Mouse (Mus musculus) forebrain, embryonic 16.5 days (tissue): Measurements from ENCODE around the gene Spo11. TPM values are rescaled to one million over a fixed set of nuclear protein-coding genes. Genes with fewer than 3 reads are reported as not detected.

Experiments used
- ATAC-seq: fragments of 200-750 bp; cut with Nextera tagmentation; 2 replicates; pipeline ENCODE4 v1.8.0; 2017; ENCODE audit warnings: mild to moderate bottlenecking, moderate library complexity
- H3K27ac ChIP-seq: fragments of 300-500 bp; sonication (generic); 2 replicates; pipeline ENCODE4 v1.5.1; 2014; ENCODE audit warnings: low read length, control low read depth
- H3K27me3 ChIP-seq: fragments of 300-500 bp; sonication (generic); replicated peaks from 2 replicates; pipeline ENCODE4 v1.6.1; 2014; ENCODE audit warnings: low read length; ENCODE audit not compliant: control insufficient read depth, insufficient read depth
- H3K36me3 ChIP-seq: fragments of 300-500 bp; sonication (generic); 2 replicates; pipeline ENCODE4 v1.6.1; 2014; ENCODE audit not compliant: control insufficient read depth, insufficient read depth
- H3K4me1 ChIP-seq: fragments of 300-500 bp; sonication (generic); replicated peaks from 2 replicates; pipeline ENCODE4 v1.6.1; 2014; ENCODE audit warnings: low read length; ENCODE audit not compliant: control insufficient read depth, insufficient read depth
- H3K4me2 ChIP-seq: fragments of 300-500 bp; sonication (generic); 2 replicates; pipeline ENCODE4 v1.6.1; 2014; ENCODE audit warnings: mild to moderate bottlenecking, low read length, control low read depth
- H3K4me3 ChIP-seq: fragments of 300-500 bp; sonication (generic); replicated peaks from 2 replicates; pipeline ENCODE4 v1.5.1; 2014; ENCODE audit warnings: mild to moderate bottlenecking, low read length, control low read depth
- H3K9ac ChIP-seq: fragments of 300-500 bp; sonication (generic); replicated peaks from 2 replicates; pipeline ENCODE4 v1.6.1; 2014; ENCODE audit warnings: low read depth, low read length, control low read depth
- H3K9me3 ChIP-seq: fragments of 300-500 bp; sonication (generic); 2 replicates; pipeline ENCODE4 v1.6.1; 2016; ENCODE audit warnings: low read length; ENCODE audit not compliant: control insufficient read depth
- WGBS: fragments of 180-500 bp; shearing (Covaris S2); extraction: QIAGEN DNeasy Blood & Tissue Kit; methylation state at CpG from one replicate; pipeline ENCODE4 v1.1.7; 2014; 5-methylcytosine and 5-hydroxymethylcytosine counted together
- polyA plus RNA-seq: library from polyadenylated mRNA; unstranded; fragments of >200 nt; fragmentation: Nextera tagmentation; extraction: Ambion mirVana; gene quantifications from 2 replicates; pipeline ENCODE4 v1.2.1, GENCODE M21; 2015

Gene Spo11
- polyA plus RNA-seq, 1 experiment from 2014 or later, result 0.75 TPM

- H3K27me3 ChIP-seq, result no peaks in the 10 kb centered on the region
- H3K4me2 ChIP-seq, result no peak overlapping the region
- no peak overlapping the region for H3K4me3 ChIP-seq
- 76% methylated on average over 2 of the region's 2 CpGs for WGBS
- H3K4me1 ChIP-seq, result peaks cover 7% of the 10 kb centered on the region; the same call in 1 of the 2 replicates
- H3K27ac ChIP-seq, result no peak overlapping the region
- H3K9me3 ChIP-seq, result peaks cover 8% of the 10 kb centered on the region; the same call in 1 of the 2 replicates
- no peak overlapping the region for H3K9ac ChIP-seq
- no peaks in the 10 kb centered on the region for H3K36me3 ChIP-seq
- no peak for ATAC-seq
Measured at GRCm38 (mm10) chr2:172951976-172952375, 25.5 kb upstream of the Spo11 start.

GRCm38 (mm10) chr2:172958579-172958978 lies 18.9 kb upstream of the Spo11 start:
- Histone ChIP-seq H3K9ac (no peak overlapping the region), H3K4me3 (no peak overlapping the region), H3K36me3 (no peaks in the 10 kb centered on the region), H3K4me1 (no peaks in the 10 kb centered on the region), H3K9me3 (peaks cover 8% of the 10 kb centered on the region; the same call in 1 of the 2 replicates), H3K27me3 (no peaks in the 10 kb centered on the region), H3K4me2 (no peak overlapping the region), H3K27ac (no peak overlapping the region)
- peak; percentile 38; the same call in 1 of the 2 replicates for ATAC-seq
- 5% methylated on average over 5 of the region's 5 CpGs for WGBS

GRCm38 (mm10) chr2:172959006-172959768 lies 18.3 kb upstream of the Spo11 start:
- 49% methylated on average over 13 of the region's 13 CpGs for WGBS
- Histone ChIP-seq H3K27ac (no peak overlapping the region), H3K9me3 (peaks cover 8% of the 10 kb centered on the region; the same call in 1 of the 2 replicates), H3K4me2 (no peak overlapping the region), H3K4me3 (no peak overlapping the region), H3K27me3 (no peaks in the 10 kb centered on the region), H3K36me3 (no peaks in the 10 kb centered on the region), H3K4me1 (no peaks in the 10 kb centered on the region), H3K9ac (no peak overlapping the region)
- ATAC-seq, result no peak

GRCm38 (mm10) chr2:172960350-172960749 lies 17.1 kb upstream of the Spo11 start:
- Histone ChIP-seq H3K4me3 (no peak overlapping the region), H3K9me3 (peaks cover 8% of the 10 kb centered on the region; the same call in 1 of the 2 replicates), H3K27ac (no peak overlapping the region), H3K9ac (no peak overlapping the region), H3K4me2 (no peak overlapping the region), H3K36me3 (no peaks in the 10 kb centered on the region), H3K4me1 (no peaks in the 10 kb centered on the region), H3K27me3 (no peaks in the 10 kb centered on the region)
- no peak for ATAC-seq
- 86% methylated on average over 3 of the region's 3 CpGs for WGBS

GRCm38 (mm10) chr2:172961211-172961610 lies 16.3 kb upstream of the Spo11 start:
- H3K4me1 ChIP-seq, result no peaks in the 10 kb centered on the region
- H3K27ac ChIP-seq, result no peak overlapping the region
- no peak overlapping the region for H3K9ac ChIP-seq
- no peaks in the 10 kb centered on the region for H3K27me3 ChIP-seq
- 51% methylated on average over 6 of the region's 6 CpGs for WGBS
- H3K4me3 ChIP-seq, result no peak overlapping the region
- no peaks in the 10 kb centered on the region for H3K36me3 ChIP-seq
- H3K4me2 ChIP-seq, result no peak overlapping the region
- peaks cover 6% of the 10 kb centered on the region; the same call in 1 of the 2 replicates for H3K9me3 ChIP-seq
- no peak for ATAC-seq

- Histone ChIP-seq H3K9me3 (no peaks in the 10 kb centered on the region), H3K27me3 (no peaks in the 10 kb centered on the region), H3K9ac (no peak overlapping the region), H3K27ac (no peak overlapping the region), H3K4me1 (no peaks in the 10 kb centered on the region), H3K4me2 (no peak overlapping the region), H3K4me3 (no peak overlapping the region), H3K36me3 (no peaks in the 10 kb centered on the region)
- 45% methylated on average over 11 of the region's 11 CpGs for WGBS
- ATAC-seq, result no peak
Measured at GRCm38 (mm10) chr2:172965249-172965648, 12.3 kb upstream of the Spo11 start.

- Histone ChIP-seq H3K36me3 (no peaks in the 10 kb centered on the region), H3K4me1 (no peaks in the 10 kb centered on the region), H3K27me3 (no peaks in the 10 kb centered on the region), H3K9ac (no peak overlapping the region), H3K4me3 (no peak overlapping the region), H3K9me3 (no peaks in the 10 kb centered on the region), H3K27ac (no peak overlapping the region), H3K4me2 (no peak overlapping the region)
- WGBS, result 84% methylated on average over 5 of the region's 5 CpGs
- no peak for ATAC-seq
Measured at GRCm38 (mm10) chr2:172966480-172966879, 11.0 kb upstream of the Spo11 start.

GRCm38 (mm10) chr2:172971865-172972264 lies 5.6 kb upstream of the Spo11 start:
- H3K36me3 ChIP-seq, result no peaks in the 10 kb centered on the region
- no peak for ATAC-seq
- peaks cover under 1% of the 10 kb centered on the region for H3K4me1 ChIP-seq
- H3K9me3 ChIP-seq, result no peaks in the 10 kb centered on the region
- H3K27ac ChIP-seq, result no peak overlapping the region
- WGBS, result 94% methylated on average over 2 of the region's 2 CpGs
- no peaks in the 10 kb centered on the region for H3K27me3 ChIP-seq
- no peak overlapping the region for H3K9ac ChIP-seq
- H3K4me2 ChIP-seq, result no peak overlapping the region
- H3K4me3 ChIP-seq, result no peak overlapping the region

GRCm38 (mm10) chr2:172973806-172974565 lies 3.5 kb upstream of the Spo11 start:
- ATAC-seq, result no peak
- Histone ChIP-seq H3K9me3 (no peaks in the 10 kb centered on the region), H3K4me3 (no peak overlapping the region), H3K36me3 (no peaks in the 10 kb centered on the region), H3K27me3 (no peaks in the 10 kb centered on the region), H3K4me2 (no peak overlapping the region), H3K4me1 (peaks cover 12% of the 10 kb centered on the region), H3K9ac (no peak overlapping the region), H3K27ac (no peak overlapping the region)
- 28% methylated on average over 7 of the region's 7 CpGs for WGBS
